Mouse (Mus musculus) frontal cortex, postnatal 10 days (tissue): ENCODE measurements around the gene Fdxacb1.

Experiments
- DNase-seq, 2 experiments: peaks; one replicate each; pipeline ENCODE4 v3.0.0; 2022; ENCODE audit warnings: low spot score in 2 of 2, mixed read lengths in 1 of 2

Gene Fdxacb1

GRCm38 (mm10) chr9:50746214-50746677 is 21.8 kb upstream of the Fdxacb1 start, which contains the start of gene 2310030G06Rik:
TSS of gene 2310030G06Rik (minus strand) at chr9:50746536.
- DNase-seq: no peak

GRCm38 (mm10) chr9:50750706-50751105 is 17.3 kb upstream of the Fdxacb1 start:
- DNase-seq: no peak

- DNase-seq: no peak
Observed at GRCm38 (mm10) chr9:50751323-50751722, 16.7 kb upstream of the Fdxacb1 start, which contains the start of gene Cryab. TSS of gene Cryab (plus strand) at chr9:50751325.

GRCm38 (mm10) chr9:50752054-50752602 is 15.9 kb upstream of the Fdxacb1 start, which contains the start of gene Hspb2:
TSS of gene Hspb2 (minus strand) at chr9:50752354.
- no peak for DNase-seq

GRCm38 (mm10) chr9:50752784-50753615 is 15.0 kb upstream of the Fdxacb1 start:
- peak; percentile 50 to 57 for DNase-seq

GRCm38 (mm10) chr9:50753947-50754346 is 14.1 kb upstream of the Fdxacb1 start:
- no peak for DNase-seq

- no peak for DNase-seq
Observed at GRCm38 (mm10) chr9:50756711-50757110, 11.3 kb upstream of the Fdxacb1 start.

- DNase-seq: no peak
Observed at GRCm38 (mm10) chr9:50761520-50762243, 6.4 kb upstream of the Fdxacb1 start.

GRCm38 (mm10) chr9:50763331-50763730 is 4.7 kb upstream of the Fdxacb1 start:
- DNase-seq: no peak

- no peak for DNase-seq
Observed at GRCm38 (mm10) chr9:50767531-50768106, 417 bp upstream of the Fdxacb1 start.

GRCm38 (mm10) chr9:50770011-50770410 is 2.0 kb downstream of the Fdxacb1 start:
- DNase-seq: no peak

GRCm38 (mm10) chr9:50774026-50774462 is 6.0 kb downstream of the Fdxacb1 start:
- DNase-seq: no peak

- peak; percentile 74 to 86 for DNase-seq
Observed at GRCm38 (mm10) chr9:50774991-50775612, 7.1 kb downstream of the Fdxacb1 start, which contains the start of the genes Alg9 and 1110032A03Rik. TSS of gene Alg9 (plus strand) at chr9:50775019. TSS of gene 1110032A03Rik (minus strand) at chr9:50775520.

- DNase-seq: no peak
Observed at GRCm38 (mm10) chr9:50775662-50776126, 7.7 kb downstream of the Fdxacb1 start.

GRCm38 (mm10) chr9:50776162-50776760 is 8.2 kb downstream of the Fdxacb1 start:
- DNase-seq: no peak

GRCm38 (mm10) chr9:50782155-50782554 is 14.1 kb downstream of the Fdxacb1 start:
- no peak for DNase-seq

- no peak for DNase-seq
Observed at GRCm38 (mm10) chr9:50795266-50795665, 27.2 kb downstream of the Fdxacb1 start.

- no peak for DNase-seq
Observed at GRCm38 (mm10) chr9:50796776-50797175, 28.7 kb downstream of the Fdxacb1 start.

- DNase-seq: no peak
Observed at GRCm38 (mm10) chr9:50797641-50798040, 29.6 kb downstream of the Fdxacb1 start.

- no peak for DNase-seq
Observed at GRCm38 (mm10) chr9:50798368-50798767, 30.3 kb downstream of the Fdxacb1 start.

- DNase-seq: no peak
Observed at GRCm38 (mm10) chr9:50800985-50801384, 32.9 kb downstream of the Fdxacb1 start.
